Mouse (Mus musculus) liver, embryonic 13.5 days (tissue): ENCODE results near the gene Rasgrp4. TPM values are rescaled to one million over a fixed set of nuclear protein-coding genes. Genes with fewer than 3 reads are reported as not detected.
"Not testable (repeated sequence)": the region's sequence is repeated elsewhere in the genome, so short reads cannot be mapped to it uniquely, and the experiment has no call there.

Experiments
- ATAC-seq: fragments of 200-750 bp; cut with Nextera tagmentation; 2 replicates; pipeline ENCODE4 v1.8.0; 2017; ENCODE audit warnings: low read depth, mild to moderate bottlenecking, moderate number of reproducible peaks, moderate library complexity
- DNase-seq: peaks from one replicate; pipeline ENCODE4 v3.0.0; 2022
- H3K27ac ChIP-seq: fragments of 300-500 bp; sonication (generic); 2 replicates; pipeline ENCODE4 v1.5.1; 2015; ENCODE audit warnings: moderate library complexity, mild to moderate bottlenecking, inconsistent platforms
- H3K27me3 ChIP-seq: fragments of 300-500 bp; sonication (generic); 2 replicates; pipeline ENCODE4 v1.6.1; 2015; ENCODE audit warnings: mild to moderate bottlenecking, inconsistent platforms
- H3K36me3 ChIP-seq: fragments of 300-500 bp; sonication (generic); 2 replicates; pipeline ENCODE4 v1.6.1; 2015; ENCODE audit warnings: mild to moderate bottlenecking, inconsistent platforms
- H3K4me1 ChIP-seq: fragments of 300-500 bp; sonication (generic); replicated peaks from 2 replicates; pipeline ENCODE4 v1.6.1; 2015; ENCODE audit warnings: inconsistent platforms
- H3K4me2 ChIP-seq: fragments of 300-500 bp; sonication (generic); 2 replicates; pipeline ENCODE4 v1.6.1; 2015; ENCODE audit warnings: inconsistent platforms, mild to moderate bottlenecking, moderate library complexity
- H3K4me3 ChIP-seq: fragments of 300-500 bp; sonication (generic); replicated peaks from 2 replicates; pipeline ENCODE4 v1.5.1; 2015; ENCODE audit warnings: mild to moderate bottlenecking, inconsistent platforms
- H3K9ac ChIP-seq: fragments of 300-500 bp; sonication (generic); 2 replicates; pipeline ENCODE4 v1.6.1; 2015; ENCODE audit warnings: mild to moderate bottlenecking, inconsistent platforms
- H3K9me3 ChIP-seq: fragments of 300-500 bp; sonication (generic); replicated peaks from 2 replicates; pipeline ENCODE4 v1.6.1; 2016; ENCODE audit warnings: inconsistent platforms
- WGBS: fragments of 180-500 bp; shearing (Covaris S2); methylation state at CpG from one replicate; pipeline ENCODE4 v1.1.7; 2015; ENCODE audit not compliant: insufficient replicate concordance; 5-methylcytosine and 5-hydroxymethylcytosine counted together
- polyA plus RNA-seq: library from polyadenylated mRNA; unstranded; fragments of >200 nt; fragmentation: Nextera tagmentation; extraction: Ambion mirVana; gene quantifications from 2 replicates; pipeline ENCODE4 v1.2.1, GENCODE M21; 2015

Gene Rasgrp4
- polyA plus RNA-seq, 1 experiment from 2014 or later = 0.29 TPM

GRCm38 (mm10) chr7:29123531-29124358, 10.9 kb upstream of the Rasgrp4 start:
- Histone ChIP-seq H3K9ac (no peak overlapping the region), H3K4me3 (no peak overlapping the region), H3K4me2 (no peak overlapping the region), H3K9me3 (no peaks in the 10 kb centered on the region), H3K27me3 (0 out of 2 replicates have a peak, but pooled peaks cover 6% of the 10 kb centered on the region), H3K36me3 (no peaks in the 10 kb centered on the region), H3K4me1 (peaks cover 32% of the 10 kb centered on the region), H3K27ac (no peak overlapping the region)
- 31% methylated on average over 5 of the region's 5 CpGs for WGBS
- DNase-seq (no peak), ATAC-seq (no peak)

DNA sequence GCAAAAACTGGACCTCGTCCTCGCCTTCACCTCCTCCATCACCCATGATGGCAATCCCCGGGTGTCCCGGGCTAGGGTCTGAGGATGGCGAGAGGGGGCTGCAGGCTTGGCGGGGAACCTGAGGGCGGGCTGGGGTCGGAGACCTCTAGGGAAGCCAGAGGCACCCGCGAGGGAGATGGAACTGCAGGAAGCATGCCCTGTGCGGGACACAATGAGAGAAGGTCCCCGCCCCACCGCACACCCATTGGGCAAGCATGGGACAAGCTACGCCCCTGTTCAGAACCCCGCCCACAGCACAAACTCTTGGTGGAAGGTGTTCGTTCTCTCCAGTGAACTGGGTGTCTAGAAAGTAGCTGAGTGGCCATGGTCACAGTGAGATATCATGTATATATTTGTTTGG, 9.7 kb upstream of the Rasgrp4 start, which contains the start of gene Ryr1:
Ryr1 (minus strand) TSS at position 210 of the 400 bp plus-strand sequence.
- Histone ChIP-seq H3K4me2 (peak within 1 kb of the TSS; percentile 61), H3K4me1 (peaks cover 32% of the 10 kb centered on the region), H3K4me3 (peak within 1 kb of the TSS; percentile 39), H3K36me3 (no peaks in the 10 kb centered on the region), H3K27ac (no peak within 1 kb of the TSS), H3K9me3 (no peaks in the 10 kb centered on the region), H3K27me3 (0 out of 2 replicates have a peak, but pooled peaks cover 6% of the 10 kb centered on the region), H3K9ac (peak within 1 kb of the TSS; percentile 18; the same call in 1 of the 2 replicates)
- DNase-seq (peak; percentile 61), ATAC-seq (peak; percentile 79)
- WGBS = under 1% methylated on average over 16 of the region's 16 CpGs

DNA sequence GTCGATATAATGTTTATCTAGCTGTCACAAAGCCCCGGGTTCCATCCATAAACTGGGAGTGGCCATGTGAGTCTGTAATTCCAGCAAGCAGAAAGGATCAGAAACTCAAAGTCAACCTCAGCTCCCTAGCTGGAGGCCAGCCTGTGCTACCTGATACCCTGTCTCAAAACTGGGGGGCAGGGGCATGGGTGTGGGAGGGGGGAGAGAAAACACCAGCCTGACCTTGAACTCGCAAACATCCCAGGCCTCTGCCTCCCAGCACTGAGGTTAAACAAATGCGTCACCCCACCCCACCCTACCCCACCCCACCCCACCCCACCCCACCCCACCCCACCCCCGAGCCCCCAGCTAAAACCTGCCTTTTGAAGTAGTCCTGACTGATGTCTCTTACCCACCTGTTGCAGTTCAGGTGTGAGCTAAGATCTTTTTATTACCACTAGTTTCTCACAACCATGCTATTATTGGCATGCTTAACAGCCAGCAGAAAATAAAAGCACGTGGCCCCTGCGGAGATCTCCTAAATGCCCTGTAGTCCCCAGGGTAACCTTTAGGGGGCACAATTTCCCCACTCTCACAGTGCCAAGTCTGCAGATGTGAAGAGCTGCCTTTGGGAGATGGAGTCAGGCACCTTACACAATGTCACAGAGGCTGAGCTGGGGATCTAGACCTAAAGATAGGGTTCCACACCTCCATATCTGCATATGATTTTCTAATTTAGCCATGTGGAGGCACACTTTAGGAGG, 8.3 kb upstream of the Rasgrp4 start:
- 7% methylated on average over 7 of the region's 7 CpGs for WGBS
- ATAC-seq (no peak; the same call in 1 of the 2 replicates), DNase-seq (peak; percentile 45)

GRCm38 (mm10) chr7:29128725-29129124, 5.9 kb upstream of the Rasgrp4 start:
- Histone ChIP-seq H3K27ac (no peak overlapping the region), H3K27me3 (0 out of 2 replicates have a peak, but pooled peaks cover 6% of the 10 kb centered on the region), H3K9ac (no peak overlapping the region), H3K4me2 (no peak overlapping the region), H3K9me3 (no peaks in the 10 kb centered on the region), H3K4me3 (no peak overlapping the region), H3K36me3 (no peaks in the 10 kb centered on the region), H3K4me1 (peaks cover 28% of the 10 kb centered on the region)
- ATAC-seq (no peak), DNase-seq (no peak)
- WGBS = 64% methylated on average over 2 of the region's 2 CpGs

More for the DNA sequence above, 8.3 kb upstream of the Rasgrp4 start:
- Histone ChIP-seq H3K4me1 (peaks cover 32% of the 10 kb centered on the region), H3K27ac (no peak overlapping the region), H3K27me3 (0 out of 2 replicates have a peak, but pooled peaks cover 6% of the 10 kb centered on the region), H3K36me3 (no peaks in the 10 kb centered on the region), H3K4me2 (no peak overlapping the region), H3K9me3 (no peaks in the 10 kb centered on the region), H3K4me3 (no peak overlapping the region), H3K9ac (no peak overlapping the region)

DNA sequence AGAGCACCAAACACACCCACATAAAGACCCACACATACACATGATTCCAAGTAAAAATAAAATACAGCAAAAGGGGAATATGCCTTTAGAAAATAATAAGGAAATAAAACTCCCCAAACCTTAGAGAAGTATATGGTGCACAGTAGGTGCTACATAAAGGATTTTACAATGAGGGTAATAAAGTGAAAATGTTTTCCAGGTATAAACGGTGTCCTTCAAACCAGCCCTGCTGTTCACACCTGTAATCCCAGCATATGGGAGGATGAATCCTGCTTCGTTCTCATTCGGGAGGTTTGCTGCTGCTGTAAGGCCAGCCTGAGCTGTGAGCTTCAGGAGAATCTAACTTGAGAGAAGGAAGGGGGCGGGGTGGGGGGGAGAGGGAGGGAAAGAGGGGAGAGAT, 421 bp upstream of the Rasgrp4 start:
- Histone ChIP-seq H3K27me3 (peaks cover 17% of the 10 kb centered on the region), H3K9me3 (no peaks in the 10 kb centered on the region), H3K4me2 (peak overlapping the region; percentile 28; the same call in 1 of the 2 replicates), H3K9ac (no peak overlapping the region), H3K36me3 (no peaks in the 10 kb centered on the region), H3K4me1 (0 out of 2 replicates have a peak, but pooled peaks cover 3% of the 10 kb centered on the region), H3K4me3 (no peak overlapping the region), H3K27ac (no peak overlapping the region)
- WGBS = 3% methylated on average over 4 of the region's 4 CpGs
- no peak for ATAC-seq
- DNase-seq = no peak

GRCm38 (mm10) chr7:29137429-29137828, 2.8 kb downstream of the Rasgrp4 start:
- Histone ChIP-seq H3K4me3 (no peak overlapping the region), H3K4me1 (0 out of 2 replicates have a peak, but pooled peaks cover 3% of the 10 kb centered on the region), H3K27me3 (peaks cover 17% of the 10 kb centered on the region), H3K9ac (no peak overlapping the region), H3K9me3 (no peaks in the 10 kb centered on the region), H3K4me2 (no peak overlapping the region), H3K27ac (no peak overlapping the region), H3K36me3 (no peaks in the 10 kb centered on the region)
- DNase-seq (no peak), ATAC-seq (no peak)
- 42% methylated on average over 16 of the region's 16 CpGs for WGBS

DNA sequence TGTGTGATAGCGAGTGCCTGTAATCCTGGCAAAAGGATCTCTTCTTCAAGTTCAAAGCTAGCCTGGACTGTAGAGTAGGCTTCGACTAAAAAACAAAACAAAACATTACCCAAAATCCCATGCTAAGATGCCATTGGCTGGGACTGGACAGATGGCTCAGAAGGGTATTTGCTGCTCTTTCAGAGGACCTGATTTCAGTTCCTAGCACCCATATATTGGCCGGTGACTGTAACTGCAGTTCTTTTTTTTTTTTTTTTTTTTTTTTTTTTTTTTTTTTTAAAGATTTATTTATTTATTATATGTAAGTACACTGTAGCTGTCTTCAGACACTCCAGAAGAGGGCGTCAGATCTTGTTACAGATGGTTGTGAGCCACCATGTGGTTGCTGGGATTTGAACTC, 4.6 kb downstream of the Rasgrp4 start:
- not testable (repeated sequence) for H3K4me1 ChIP-seq, H3K4me2 ChIP-seq, H3K27ac ChIP-seq, DNase-seq, H3K36me3 ChIP-seq, H3K4me3 ChIP-seq, H3K9ac ChIP-seq, ATAC-seq, H3K9me3 ChIP-seq
- H3K27me3 ChIP-seq = peaks cover 17% of the 10 kb centered on the region
- WGBS = 75% methylated on average over 3 of the region's 4 CpGs

- ATAC-seq (no peak), DNase-seq (no peak)
- Histone ChIP-seq H3K27ac (no peak overlapping the region), H3K4me3 (no peak overlapping the region), H3K4me2 (no peak overlapping the region), H3K4me1 (0 out of 2 replicates have a peak, but pooled peaks cover 4% of the 10 kb centered on the region), H3K36me3 (no peaks in the 10 kb centered on the region), H3K9ac (no peak overlapping the region), H3K9me3 (no peaks in the 10 kb centered on the region), H3K27me3 (peaks cover 3% of the 10 kb centered on the region; the same call in 1 of the 2 replicates)
- 57% methylated on average over 8 of the region's 8 CpGs for WGBS
These were observed 6.8 kb downstream of the Rasgrp4 start for GRCm38 (mm10) chr7:29141416-29141815.

- WGBS = 50% methylated on average over 4 of the region's 4 CpGs
- DNase-seq (no peak), ATAC-seq (no peak)
- no peak overlapping the region for H3K27ac ChIP-seq
- no peak overlapping the region for H3K4me2 ChIP-seq
- H3K36me3 ChIP-seq = no peaks in the 10 kb centered on the region
- no peak overlapping the region for H3K4me3 ChIP-seq
- H3K9ac ChIP-seq = no peak overlapping the region
- H3K4me1 ChIP-seq = 0 out of 2 replicates have a peak, but pooled peaks cover 4% of the 10 kb centered on the region
- H3K27me3 ChIP-seq = no peaks in the 10 kb centered on the region
- H3K9me3 ChIP-seq = no peaks in the 10 kb centered on the region
These were observed 9.4 kb downstream of the Rasgrp4 start for GRCm38 (mm10) chr7:29144006-29144405.

GRCm38 (mm10) chr7:29146625-29147367, 12.1 kb downstream of the Rasgrp4 start:
- no peak for ATAC-seq
- H3K27ac ChIP-seq = no peak overlapping the region
- no peaks in the 10 kb centered on the region for H3K36me3 ChIP-seq
- H3K9ac ChIP-seq = no peak overlapping the region
- 0 out of 2 replicates have a peak, but pooled peaks cover 4% of the 10 kb centered on the region for H3K27me3 ChIP-seq
- no peak overlapping the region for H3K4me3 ChIP-seq
- DNase-seq = no peak
- no peaks in the 10 kb centered on the region for H3K9me3 ChIP-seq
- 0 out of 2 replicates have a peak, but pooled peaks cover 4% of the 10 kb centered on the region for H3K4me1 ChIP-seq
- H3K4me2 ChIP-seq = no peak overlapping the region
- 61% methylated on average over 7 of the region's 7 CpGs for WGBS
